Mouse (Mus musculus) neural tube, embryonic 11.5 days (tissue): Measurements from ENCODE around the gene Zc3h10. TPM values are rescaled to one million over a fixed set of nuclear protein-coding genes. Genes with fewer than 3 reads are reported as not detected.

ENCODE experiments used
- ATAC-seq: fragments of 200-750 bp; cut with Nextera tagmentation; 2 replicates; pipeline ENCODE4 v1.8.0; 2017; ENCODE audit warnings: moderate number of reproducible peaks, mild to moderate bottlenecking, moderate TSS enrichment, moderate library complexity; ENCODE audit not compliant: insufficient read depth, low FRiP score, low TSS enrichment
- DNase-seq: peaks from one replicate; pipeline ENCODE4 v3.0.0-alpha.2; 2015; ENCODE audit warnings: low spot score
- H3K27ac ChIP-seq: fragments of 300-500 bp; sonication (generic); 2 replicates; pipeline ENCODE4 v1.5.1; 2014; ENCODE audit warnings: low read depth, mild to moderate bottlenecking, low read length
- H3K27me3 ChIP-seq: fragments of 300-500 bp; sonication (generic); 2 replicates; pipeline ENCODE4 v1.6.1; 2014; ENCODE audit warnings: mild to moderate bottlenecking, low read length, mixed read lengths; ENCODE audit not compliant: control insufficient read depth, insufficient read depth
- H3K36me3 ChIP-seq: fragments of 300-500 bp; sonication (generic); 2 replicates; pipeline ENCODE4 v1.6.1; 2014; ENCODE audit warnings: mild to moderate bottlenecking, low read length, moderate library complexity, mixed read lengths; ENCODE audit not compliant: control insufficient read depth, insufficient read depth
- H3K4me1 ChIP-seq: fragments of 300-500 bp; sonication (generic); 2 replicates; pipeline ENCODE4 v1.6.1; 2014; ENCODE audit warnings: low read length, mixed read lengths; ENCODE audit not compliant: control insufficient read depth, insufficient read depth
- H3K4me2 ChIP-seq: fragments of 300-500 bp; sonication (generic); 2 replicates; pipeline ENCODE4 v1.6.1; 2014; ENCODE audit warnings: low read depth, mild to moderate bottlenecking, moderate library complexity
- H3K4me3 ChIP-seq: fragments of 300-500 bp; sonication (generic); 2 replicates; pipeline ENCODE4 v1.5.1; 2014; ENCODE audit warnings: low read depth, low read length
- H3K9ac ChIP-seq: fragments of 300-500 bp; sonication (generic); 2 replicates; pipeline ENCODE4 v1.6.1; 2014; ENCODE audit warnings: mild to moderate bottlenecking, low read length
- H3K9me3 ChIP-seq: fragments of 300-500 bp; sonication (generic); 2 replicates; pipeline ENCODE4 v1.6.1; 2016; ENCODE audit warnings: low read length; ENCODE audit not compliant: control insufficient read depth
- WGBS: fragments of 180-500 bp; shearing (Covaris S2); extraction: QIAGEN DNeasy Blood & Tissue Kit; methylation state at CpG from one replicate; pipeline ENCODE4 v1.1.7; 2014; 5-methylcytosine and 5-hydroxymethylcytosine counted together
- polyA plus RNA-seq: library from polyadenylated mRNA; unstranded; fragments of >200 nt; fragmentation: Nextera tagmentation; extraction: Ambion mirVana; gene quantifications from 2 replicates; pipeline ENCODE4 v1.2.1, GENCODE M21; 2014

The Zc3h10 gene
- polyA plus RNA-seq, 1 experiment from 2014 or later: 18.3 TPM

- no peak for ATAC-seq
- Histone ChIP-seq H3K4me3 (no peak overlapping the region), H3K36me3 (0 out of 2 replicates have a peak, but pooled peaks cover 5% of the 10 kb centered on the region), H3K4me2 (no peak overlapping the region), H3K27ac (no peak overlapping the region), H3K9ac (no peak overlapping the region), H3K27me3 (peaks cover 4% of the 10 kb centered on the region), H3K9me3 (no peaks in the 10 kb centered on the region; the same call in 1 of the 2 replicates), H3K4me1 (0 out of 2 replicates have a peak, but pooled peaks cover 2% of the 10 kb centered on the region)
- DNase-seq: no peak
- WGBS: 74% methylated on average over 6 of the region's 6 CpGs
Measured at GRCm38 (mm10) chr10:128522351-128522750, 25.2 kb downstream of the Zc3h10 start.

GRCm38 (mm10) chr10:128520591-128520990 is 27.0 kb downstream of the Zc3h10 start:
- Histone ChIP-seq H3K36me3 (0 out of 2 replicates have a peak, but pooled peaks cover 5% of the 10 kb centered on the region), H3K4me1 (0 out of 2 replicates have a peak, but pooled peaks cover 2% of the 10 kb centered on the region), H3K27me3 (peaks cover 15% of the 10 kb centered on the region), H3K4me3 (no peak overlapping the region), H3K4me2 (no peak overlapping the region), H3K9ac (no peak overlapping the region), H3K9me3 (no peaks in the 10 kb centered on the region; the same call in 1 of the 2 replicates), H3K27ac (no peak overlapping the region)
- ATAC-seq (no peak), DNase-seq (no peak)
- 85% methylated on average over 16 of the region's 16 CpGs for WGBS

- no peak overlapping the region; the same call in 1 of the 2 replicates for H3K9ac ChIP-seq
- no peak for ATAC-seq
- no peaks in the 10 kb centered on the region for H3K4me1 ChIP-seq
- H3K36me3 ChIP-seq: 0 out of 2 replicates have a peak, but pooled peaks cover 7% of the 10 kb centered on the region
- no peak overlapping the region for H3K27ac ChIP-seq
- WGBS: 75% methylated on average over 7 of the region's 7 CpGs
- no peak overlapping the region for H3K4me2 ChIP-seq
- no peak overlapping the region for H3K4me3 ChIP-seq
- peaks cover 13% of the 10 kb centered on the region for H3K27me3 ChIP-seq
- H3K9me3 ChIP-seq: no peaks in the 10 kb centered on the region; the same call in 1 of the 2 replicates
- peak; percentile 30 for DNase-seq
Measured at GRCm38 (mm10) chr10:128518833-128519232, 28.7 kb downstream of the Zc3h10 start.

- Histone ChIP-seq H3K36me3 (0 out of 2 replicates have a peak, but pooled peaks cover 7% of the 10 kb centered on the region), H3K9me3 (no peaks in the 10 kb centered on the region; the same call in 1 of the 2 replicates), H3K4me2 (no peak overlapping the region), H3K4me3 (no peak overlapping the region), H3K4me1 (no peaks in the 10 kb centered on the region), H3K9ac (no peak overlapping the region), H3K27me3 (peaks cover 13% of the 10 kb centered on the region), H3K27ac (no peak overlapping the region)
- 15% methylated on average over 6 of the region's 6 CpGs for WGBS
- DNase-seq (no peak), ATAC-seq (no peak)
Measured at GRCm38 (mm10) chr10:128516677-128517076, 30.9 kb downstream of the Zc3h10 start.

GRCm38 (mm10) chr10:128516029-128516428 is 31.5 kb downstream of the Zc3h10 start:
- Histone ChIP-seq H3K4me2 (no peak overlapping the region), H3K9me3 (no peaks in the 10 kb centered on the region; the same call in 1 of the 2 replicates), H3K36me3 (0 out of 2 replicates have a peak, but pooled peaks cover 7% of the 10 kb centered on the region), H3K27ac (no peak overlapping the region), H3K9ac (no peak overlapping the region), H3K27me3 (peaks cover 13% of the 10 kb centered on the region), H3K4me3 (no peak overlapping the region), H3K4me1 (no peaks in the 10 kb centered on the region)
- 10% methylated on average over 20 of the region's 20 CpGs for WGBS
- no peak for DNase-seq
- no peak for ATAC-seq

GRCm38 (mm10) chr10:128515044-128515443 is 32.5 kb downstream of the Zc3h10 start:
- 87% methylated on average over 4 of the region's 4 CpGs for WGBS
- ATAC-seq (no peak), DNase-seq (no peak)
- peaks cover 13% of the 10 kb centered on the region for H3K27me3 ChIP-seq
- no peak overlapping the region for H3K4me3 ChIP-seq
- no peak overlapping the region for H3K4me2 ChIP-seq
- H3K36me3 ChIP-seq: 0 out of 2 replicates have a peak, but pooled peaks cover 6% of the 10 kb centered on the region
- no peak overlapping the region for H3K9ac ChIP-seq
- H3K27ac ChIP-seq: no peak overlapping the region
- H3K4me1 ChIP-seq: no peaks in the 10 kb centered on the region
- H3K9me3 ChIP-seq: no peaks in the 10 kb centered on the region; the same call in 1 of the 2 replicates

GRCm38 (mm10) chr10:128511761-128512160 is 35.8 kb downstream of the Zc3h10 start:
- Histone ChIP-seq H3K4me3 (no peak overlapping the region), H3K4me2 (no peak overlapping the region), H3K9me3 (no peaks in the 10 kb centered on the region), H3K36me3 (0 out of 2 replicates have a peak, but pooled peaks cover 4% of the 10 kb centered on the region), H3K9ac (no peak overlapping the region), H3K27ac (no peak overlapping the region), H3K27me3 (peaks cover 6% of the 10 kb centered on the region; the same call in 1 of the 2 replicates), H3K4me1 (no peaks in the 10 kb centered on the region)
- DNase-seq (no peak), ATAC-seq (no peak)
- 86% methylated on average over 12 of the region's 12 CpGs for WGBS

- no peak overlapping the region for H3K9ac ChIP-seq
- H3K4me2 ChIP-seq: no peak overlapping the region
- H3K27me3 ChIP-seq: peaks cover 3% of the 10 kb centered on the region; the same call in 1 of the 2 replicates
- H3K4me1 ChIP-seq: no peaks in the 10 kb centered on the region
- H3K36me3 ChIP-seq: 0 out of 2 replicates have a peak, but pooled peaks cover 4% of the 10 kb centered on the region
- ATAC-seq: no peak
- DNase-seq: no peak
- no peak overlapping the region for H3K4me3 ChIP-seq
- WGBS: 87% methylated on average over 9 of the region's 9 CpGs
- no peaks in the 10 kb centered on the region for H3K9me3 ChIP-seq
- no peak overlapping the region for H3K27ac ChIP-seq
Measured at GRCm38 (mm10) chr10:128511189-128511588, 36.4 kb downstream of the Zc3h10 start.

- Histone ChIP-seq H3K4me1 (no peaks in the 10 kb centered on the region), H3K4me2 (no peak overlapping the region), H3K27me3 (no peaks in the 10 kb centered on the region), H3K4me3 (no peak overlapping the region), H3K27ac (no peak overlapping the region), H3K9ac (no peak overlapping the region), H3K36me3 (0 out of 2 replicates have a peak, but pooled peaks cover 2% of the 10 kb centered on the region), H3K9me3 (no peaks in the 10 kb centered on the region)
- DNase-seq (no peak), ATAC-seq (no peak)
- 88% methylated on average over 11 of the region's 11 CpGs for WGBS
Measured at GRCm38 (mm10) chr10:128510301-128510700, 37.3 kb downstream of the Zc3h10 start.
